Mouse (Mus musculus): ENCODE results near the gene Gpx3. TPM values are rescaled to one million over a fixed set of nuclear protein-coding genes. Genes with fewer than 3 reads are reported as not detected.

Gpx3 gene
- polyA plus RNA-seq, 1 experiment from 2014 or later = 446 TPM

GRCm38 (mm10) chr11:54912503-54913316, 10.5 kb downstream of the Gpx3 start:
- H3K79me2 ChIP-seq (ENCODE audit: inconsistent target) = no peaks in the 10 kb centered on the region
- WGBS (ENCODE audit: missing documents) = 91% methylated on average over 9 of the region's 9 CpGs
- H3K36me3 ChIP-seq (ENCODE audit: inconsistent target) = peaks cover 92% of the 10 kb centered on the region
- no peak overlapping the region for H3K4me3 ChIP-seq (ENCODE audit: inconsistent target)
- H3K27ac ChIP-seq = no peak overlapping the region

GRCm38 (mm10) chr11:54913841-54914240, 11.6 kb downstream of the Gpx3 start:
- H3K36me3 ChIP-seq (ENCODE audit: inconsistent target) = peaks cover 98% of the 10 kb centered on the region
- no peaks in the 10 kb centered on the region for H3K79me2 ChIP-seq (ENCODE audit: inconsistent target)
- H3K4me3 ChIP-seq (ENCODE audit: inconsistent target) = no peak overlapping the region
- 100% methylated on average over 5 of the region's 5 CpGs for WGBS (ENCODE audit: missing documents)
- no peak overlapping the region for H3K27ac ChIP-seq

GRCm38 (mm10) chr11:54917461-54917860, 15.2 kb downstream of the Gpx3 start:
- Histone ChIP-seq H3K79me2 (ENCODE audit: inconsistent target) (no peaks in the 10 kb centered on the region), H3K27ac (no peak overlapping the region), H3K36me3 (ENCODE audit: inconsistent target) (peaks cover 85% of the 10 kb centered on the region), H3K4me3 (ENCODE audit: inconsistent target) (no peak overlapping the region)
- WGBS (ENCODE audit: missing documents) = 95% methylated on average over 7 of the region's 7 CpGs

- no peak overlapping the region for H3K27ac ChIP-seq
- 100% methylated on average over 4 of the region's 4 CpGs for WGBS (ENCODE audit: missing documents)
- no peak overlapping the region for H3K4me3 ChIP-seq (ENCODE audit: inconsistent target)
- H3K79me2 ChIP-seq (ENCODE audit: inconsistent target) = no peaks in the 10 kb centered on the region
- peaks cover 85% of the 10 kb centered on the region for H3K36me3 ChIP-seq (ENCODE audit: inconsistent target)
Measured at GRCm38 (mm10) chr11:54918273-54918672, 16.0 kb downstream of the Gpx3 start.

- 96% methylated on average over 11 of the region's 11 CpGs for WGBS (ENCODE audit: missing documents)
- H3K79me2 ChIP-seq (ENCODE audit: inconsistent target) = no peaks in the 10 kb centered on the region
- peaks cover 83% of the 10 kb centered on the region for H3K36me3 ChIP-seq (ENCODE audit: inconsistent target)
- H3K4me3 ChIP-seq (ENCODE audit: inconsistent target) = no peak overlapping the region
- H3K27ac ChIP-seq = peak overlapping the region; percentile 70
Measured at GRCm38 (mm10) chr11:54920127-54920972, 18.1 kb downstream of the Gpx3 start.

- Histone ChIP-seq H3K79me2 (ENCODE audit: inconsistent target) (no peaks in the 10 kb centered on the region), H3K27ac (peak overlapping the region; percentile 70), H3K4me3 (ENCODE audit: inconsistent target) (no peak overlapping the region), H3K36me3 (ENCODE audit: inconsistent target) (peaks cover 83% of the 10 kb centered on the region)
- WGBS (ENCODE audit: missing documents) = 62% methylated on average over 6 of the region's 6 CpGs
Measured at GRCm38 (mm10) chr11:54920973-54921580, 18.8 kb downstream of the Gpx3 start.

- Histone ChIP-seq H3K27ac (peak overlapping the region; percentile 70), H3K79me2 (ENCODE audit: inconsistent target) (no peaks in the 10 kb centered on the region), H3K36me3 (ENCODE audit: inconsistent target) (peaks cover 83% of the 10 kb centered on the region), H3K4me3 (ENCODE audit: inconsistent target) (no peak overlapping the region)
- 47% methylated on average over 7 of the region's 7 CpGs for WGBS (ENCODE audit: missing documents)
Measured at GRCm38 (mm10) chr11:54921798-54922197, 19.5 kb downstream of the Gpx3 start.

GRCm38 (mm10) chr11:54922488-54922887, 20.2 kb downstream of the Gpx3 start:
- Histone ChIP-seq H3K79me2 (ENCODE audit: inconsistent target) (no peaks in the 10 kb centered on the region), H3K36me3 (ENCODE audit: inconsistent target) (peaks cover 83% of the 10 kb centered on the region), H3K4me3 (ENCODE audit: inconsistent target) (no peak overlapping the region), H3K27ac (no peak overlapping the region)
- WGBS (ENCODE audit: missing documents) = 97% methylated on average over 3 of the region's 3 CpGs

- WGBS (ENCODE audit: missing documents) = 96% methylated on average over 14 of the region's 14 CpGs
- Histone ChIP-seq H3K4me3 (ENCODE audit: inconsistent target) (no peak overlapping the region), H3K79me2 (ENCODE audit: inconsistent target) (no peaks in the 10 kb centered on the region), H3K27ac (no peak overlapping the region), H3K36me3 (ENCODE audit: inconsistent target) (peaks cover 82% of the 10 kb centered on the region)
Measured at GRCm38 (mm10) chr11:54924145-54924544, 21.9 kb downstream of the Gpx3 start.

GRCm38 (mm10) chr11:54927346-54928140, 25.3 kb downstream of the Gpx3 start:
- Histone ChIP-seq H3K79me2 (ENCODE audit: inconsistent target) (no peaks in the 10 kb centered on the region; the same call in 1 of the 2 replicates), H3K4me3 (ENCODE audit: inconsistent target) (no peak overlapping the region), H3K36me3 (ENCODE audit: inconsistent target) (peaks cover 96% of the 10 kb centered on the region), H3K27ac (no peak overlapping the region)
- WGBS (ENCODE audit: missing documents) = 90% methylated on average over 14 of the region's 14 CpGs

- peaks cover 94% of the 10 kb centered on the region for H3K36me3 ChIP-seq (ENCODE audit: inconsistent target)
- no peaks in the 10 kb centered on the region; the same call in 1 of the 2 replicates for H3K79me2 ChIP-seq (ENCODE audit: inconsistent target)
- no peak overlapping the region for H3K27ac ChIP-seq
- H3K4me3 ChIP-seq (ENCODE audit: inconsistent target) = no peak overlapping the region
- whole genome bisulfite sequencing (ENCODE audit: missing documents) = 92% methylated on average over 3 of the region's 3 CpGs
Measured at GRCm38 (mm10) chr11:54928219-54928618, 26.0 kb downstream of the Gpx3 start.

GRCm38 (mm10) chr11:54928886-54929285, 26.6 kb downstream of the Gpx3 start:
- no peak overlapping the region for H3K4me3 ChIP-seq (ENCODE audit: inconsistent target)
- no peak overlapping the region for H3K27ac ChIP-seq
- no peaks in the 10 kb centered on the region; the same call in 1 of the 2 replicates for H3K79me2 ChIP-seq (ENCODE audit: inconsistent target)
- WGBS (ENCODE audit: missing documents) = 90% methylated on average over 7 of the region's 7 CpGs
- peaks cover 87% of the 10 kb centered on the region for H3K36me3 ChIP-seq (ENCODE audit: inconsistent target)

- Histone ChIP-seq H3K36me3 (ENCODE audit: inconsistent target) (peaks cover 83% of the 10 kb centered on the region), H3K79me2 (ENCODE audit: inconsistent target) (no peaks in the 10 kb centered on the region; the same call in 1 of the 2 replicates), H3K4me3 (ENCODE audit: inconsistent target) (no peak overlapping the region), H3K27ac (no peak overlapping the region)
- 94% methylated on average over 6 of the region's 6 CpGs for WGBS (ENCODE audit: missing documents)
Measured at GRCm38 (mm10) chr11:54929290-54929689, 27.0 kb downstream of the Gpx3 start.

GRCm38 (mm10) chr11:54929744-54930143, 27.5 kb downstream of the Gpx3 start:
- no peak overlapping the region for H3K27ac ChIP-seq
- H3K79me2 ChIP-seq (ENCODE audit: inconsistent target) = no peaks in the 10 kb centered on the region; the same call in 1 of the 2 replicates
- H3K4me3 ChIP-seq (ENCODE audit: inconsistent target) = no peak overlapping the region
- WGBS (ENCODE audit: missing documents) = 93% methylated on average over 8 of the region's 8 CpGs
- peaks cover 78% of the 10 kb centered on the region for H3K36me3 ChIP-seq (ENCODE audit: inconsistent target)

All from macrophage (primary cell).